Mouse (Mus musculus) thymus, adult 2 months (tissue): Measurements from ENCODE around the gene Kndc1.

ENCODE experiments used
- CTCF ChIP-seq: fragments of 200-500 bp; IDR thresholded peaks from 2 replicates; pipeline ENCODE4 v1.5.1; 2012; ENCODE audit warnings: mild to moderate bottlenecking, control low read depth, low read length, moderate library complexity, borderline replicate concordance; ENCODE audit not compliant: control insufficient read depth, poor library complexity, insufficient read depth; ENCODE audit errors: extremely low read depth
- POLR2A ChIP-seq: fragments of 200-500 bp; IDR thresholded peaks from 2 replicates; pipeline ENCODE4 v1.6.1; 2012; ENCODE audit warnings: mild to moderate bottlenecking, low read length, control low read depth, moderate library complexity; ENCODE audit not compliant: control insufficient read depth, poor library complexity, insufficient read depth; ENCODE audit errors: extremely low read depth

- TF ChIP-seq CTCF (no peak), POLR2A (no peak)
These were observed 17.2 kb upstream of the Kndc1 start for GRCm38 (mm10) chr7:139877167-139877792.
